8 mouse cellular contexts compared by ENCODE assay signal in the genomic region with DNA sequence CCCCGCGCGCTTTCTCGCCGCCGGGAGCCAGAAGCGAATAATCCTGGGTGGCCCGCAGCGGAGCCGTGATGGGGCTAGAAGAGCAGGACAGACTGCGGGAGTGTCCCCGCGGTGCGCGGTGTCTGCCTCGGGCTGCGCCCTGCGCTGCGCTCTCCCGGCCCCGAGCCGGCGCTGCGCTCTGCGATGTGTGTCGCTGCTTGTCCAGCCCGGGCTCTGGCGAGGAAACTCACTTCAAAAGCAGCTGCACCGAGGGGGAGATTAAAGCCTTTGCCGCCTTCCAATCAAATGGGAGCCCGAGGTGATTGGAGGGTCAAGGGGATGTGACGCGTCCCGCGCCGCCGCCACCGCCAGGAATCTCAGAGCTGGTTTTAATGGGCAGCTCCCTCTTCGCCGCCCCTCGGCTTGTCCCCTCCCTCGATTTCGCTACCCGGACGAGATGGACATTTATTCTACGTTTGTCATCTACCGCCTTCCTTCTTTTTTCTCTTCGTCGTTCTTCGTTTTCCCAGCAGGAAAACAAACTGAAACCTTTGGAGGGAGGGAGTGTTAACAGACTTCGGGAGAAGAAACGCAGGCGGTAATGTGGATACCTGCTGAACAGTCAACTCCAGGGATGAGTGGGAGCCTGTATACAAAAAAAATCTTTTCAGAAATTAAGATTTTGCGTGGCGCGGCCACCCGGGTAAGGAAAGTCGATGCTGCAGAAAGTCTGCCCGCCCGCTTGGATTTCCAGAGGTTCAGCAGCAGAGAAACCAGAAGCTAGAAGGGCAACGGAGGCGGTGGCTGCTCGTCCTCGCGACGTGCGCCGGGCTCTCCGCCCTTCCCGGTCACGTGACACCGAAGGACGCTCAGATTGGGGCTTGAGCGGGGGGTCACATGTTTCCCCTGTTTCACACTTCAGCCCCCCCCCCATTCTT. TPM values are rescaled to one million over a fixed set of nuclear protein-coding genes. Genes with fewer than 3 reads are reported as not detected.
A peak's percentile ranks its signal among the peaks of the same experiment; 100 is the strongest.
DNase-seq lines count a peak whose midpoint lies in the region; ATAC-seq and TF ChIP-seq lines count a peak whose summit lies in the region.

No protein-coding gene starts in this region.

- no peak overlapping the region for H3K27ac ChIP-seq in ES-E14 (ENCODE audit: insufficient read depth, low read depth, low read length, poor library complexity, severe bottlenecking)
- H3K27ac ChIP-seq in lung, postnatal 0 days (ENCODE audit: low read length): peak overlapping the region; percentile 98

- no peaks in the 10 kb centered on the region for H3K36me3 ChIP-seq in ES-E14 (ENCODE audit: control insufficient read depth, insufficient read depth, low read length, poor library complexity, severe bottlenecking)
- no peaks in the 10 kb centered on the region for H3K36me3 ChIP-seq in lung, postnatal 0 days (ENCODE audit: insufficient read depth, low read length)

- DNase-seq in ES-E14 (ENCODE audit: low read depth, low spot score): no peak
- peak; percentile 74 to 78 for DNase-seq in cerebellum, adult 18-20 months
- DNase-seq in forelimb bud, embryonic 11.5 days (ENCODE audit: low read depth, low spot score): peak; percentile 97
- peak; percentile 93 for DNase-seq in heart, postnatal 4 days
- DNase-seq in layer of hippocampus, postnatal 10 days (ENCODE audit: low spot score in 2 of 2): peak; percentile 87 to 90
- DNase-seq in lung, postnatal 0 days (ENCODE audit: low spot score): peak; percentile 99
- peak; percentile 94 for DNase-seq in ovary, postnatal 14 days (ENCODE audit: low spot score)
- DNase-seq in urinary bladder, adult 2 months (ENCODE audit: low spot score): peak; percentile 93

- no peaks in the 10 kb centered on the region for H3K9me3 ChIP-seq in ES-E14 (ENCODE audit: control insufficient read depth, insufficient read depth, low read depth, low read length)
- H3K9me3 ChIP-seq in lung, postnatal 0 days (ENCODE audit: low read length): no peaks in the 10 kb centered on the region

- peaks cover 0 to 15% of the 10 kb centered on the region in 2 experiments; a peak in 2 of 4 replicates for H3K4me1 ChIP-seq in ES-E14 (ENCODE audit: control insufficient read depth in 2 of 2, insufficient read depth in 2 of 2, low read length in 2 of 2, poor library complexity in 1 of 2)
- H3K4me1 ChIP-seq in lung, postnatal 0 days (ENCODE audit: insufficient read depth, low read depth, low read length): peaks cover 7% of the 10 kb centered on the region; the same call in 1 of the 2 replicates

- no peaks in the 10 kb centered on the region for H3K27me3 ChIP-seq in lung, postnatal 0 days (replicated peaks; ENCODE audit: insufficient read depth, low read length)

- peak; percentile 64 for TF ChIP-seq EP300 in lung, postnatal 0 days (IDR thresholded peaks at IDR 0.05)

- H3K9ac ChIP-seq in ES-E14 (ENCODE audit: insufficient read depth, low read depth, low read length, poor library complexity, severe bottlenecking): peak overlapping the region; percentile 66
- H3K9ac ChIP-seq in lung, postnatal 0 days (replicated peaks; ENCODE audit: low read depth): peak overlapping the region; percentile 91

- ATAC-seq in lung, postnatal 0 days: peak; percentile 87

- in situ Hi-C loops in ES-E14 (cut with MboI; ENCODE audit: low sequenced_read_pairs in 2 of 2, unreplicated experiment in 2 of 2): loop anchor here (25.0 kb wide), 2 partner anchors 824 to 1424 kb away; no protein-coding TSS in a partner anchor

- under 1% methylated on average over 68 of the region's 74 CpGs for WGBS in lung, postnatal 0 days

- peak overlapping the region; percentile 88 for H3K4me2 ChIP-seq in lung, postnatal 0 days (replicated peaks; ENCODE audit: low read depth, low read length)

- TF ChIP-seq CTCF in lung, postnatal 0 days (IDR thresholded peaks at IDR 0.05): peak; percentile 53

- peak overlapping the region; percentile 60 to 71 for H3K4me3 ChIP-seq in ES-E14 (ENCODE audit: insufficient read depth in 1 of 2, low read depth in 1 of 2, low read length in 2 of 2, poor library complexity in 1 of 2, severe bottlenecking in 1 of 2)
- H3K4me3 ChIP-seq in lung, postnatal 0 days (ENCODE audit: low read depth, low read length): peak overlapping the region; percentile 89

TF ChIP-seq in ES-E14, 5 proteins besides CTCF, POLR2A, EP300 and RAD21:
- no peak for TF ChIP-seq MAFK (IDR thresholded peaks at IDR 0.05; ENCODE audit: insufficient read depth, low read depth, low read length)
- TF ChIP-seq HCFC1 (IDR thresholded peaks at IDR 0.05; ENCODE audit: borderline replicate concordance, insufficient read depth, low read length): 0 out of 2 replicates have a peak, but pooled peaks have one; percentile 9

RNA-seq across cellular contexts. Expression of gene Zfp503, which starts 1.5 kb away (rescaled TPM):
- 0.21 and 1.2 TPM in 2 replicates for total RNA-seq in ES-E14 (2012; rRNA removed)
- total RNA-seq in heart, postnatal 4 days (2021): 1 to 10 TPM; 2.5 to 3.3 TPM
- 1 to 10 TPM; 3.0 TPM for total RNA-seq in layer of hippocampus, postnatal 10 days (2021)
- 16.7 and 18.6 TPM in 2 replicates for polyA plus RNA-seq in lung, postnatal 0 days (2015; fragmentation: Nextera tagmentation; extraction: Ambion mirVana)
- 14.3 and 26.0 TPM in 2 replicates for polyA plus RNA-seq in urinary bladder, adult 2 months (2012; rRNA removed)

RNA-seq across cellular contexts. Expression of gene Lrmda, which starts 31.6 kb away (rescaled TPM):
- 0.22 TPM in 1 of 2 replicates, not detected in the other for total RNA-seq in ES-E14 (2012; rRNA removed)
- total RNA-seq in heart, postnatal 4 days (2021): 1 to 10 TPM in 1 of 2 experiments, under 1 TPM in 1; 0.68 to 1.5 TPM
- under 1 TPM; 0.57 to 0.62 TPM for total RNA-seq in layer of hippocampus, postnatal 10 days (2021)
- 0.86 and 1.6 TPM in 2 replicates for polyA plus RNA-seq in lung, postnatal 0 days (2015; fragmentation: Nextera tagmentation; extraction: Ambion mirVana)
- polyA plus RNA-seq in urinary bladder, adult 2 months (2012; rRNA removed): 0.74 and 1.3 TPM in 2 replicates
